Mouse (Mus musculus) MEL (cell line): ENCODE results near the gene 9830107B12Rik. TPM values are rescaled to one million over a fixed set of nuclear protein-coding genes. Genes with fewer than 3 reads are reported as not detected.

Experiments used
- DNase-seq: peaks from one replicate; pipeline ENCODE4 v3.0.0; 2011; ENCODE audit warnings: low read depth, low spot score
- H3K27ac ChIP-seq: 2 replicates; pipeline ENCODE4 v1.5.1; 2012; ENCODE audit warnings: low read depth, mild to moderate bottlenecking, control low read depth, low read length, moderate library complexity; ENCODE audit not compliant: control insufficient read depth
- H3K27me3 ChIP-seq, 2 experiments: fragments of 150-350 bp in 1 of 2; sonication (generic) in 1 of 2; 2 replicates each; pipeline ENCODE4 v1.6.1; 2012; ENCODE audit warnings: low read length in 2 of 2, mild to moderate bottlenecking in 2 of 2, improper control_type of control experiment in 1 of 2, moderate library complexity in 1 of 2; ENCODE audit not compliant: insufficient read depth in 2 of 2, control insufficient read depth in 1 of 2
- H3K36me3 ChIP-seq, 2 experiments: 2 replicates each; pipeline ENCODE4 v1.6.1; 2012 to 2014; ENCODE audit warnings: low read length in 2 of 2, improper control_type of control experiment in 1 of 2, inconsistent platforms in 1 of 2, mild to moderate bottlenecking in 1 of 2; ENCODE audit not compliant: insufficient read depth in 2 of 2, control insufficient read depth in 1 of 2
- H3K4me1 ChIP-seq, 2 experiments: fragments of 150-350 bp in 1 of 2; sonication (generic) in 1 of 2; 2 replicates each; pipeline ENCODE4 v1.6.1; 2012; ENCODE audit warnings: low read length in 2 of 2, improper control_type of control experiment in 1 of 2, mild to moderate bottlenecking in 1 of 2; ENCODE audit not compliant: insufficient read depth in 2 of 2, control insufficient read depth in 1 of 2
- H3K4me3 ChIP-seq, 2 experiments: fragments of 150-350 bp in 1 of 2; sonication (generic) in 1 of 2; 2 replicates each; pipeline ENCODE4 v1.5.1; 2012; ENCODE audit warnings: low read depth in 2 of 2, low read length in 2 of 2, mild to moderate bottlenecking in 2 of 2, moderate library complexity in 2 of 2, control low read depth in 1 of 2, improper control_type of control experiment in 1 of 2; ENCODE audit not compliant: control insufficient read depth in 1 of 2, insufficient read depth in 1 of 2
- H3K79me2 ChIP-seq: 2 replicates; pipeline ENCODE4 v1.6.1; 2012; ENCODE audit warnings: mild to moderate bottlenecking, low read length, moderate library complexity; ENCODE audit not compliant: control insufficient read depth, poor library complexity, insufficient read depth
- H3K9ac ChIP-seq: 2 replicates; pipeline ENCODE4 v1.6.1; 2012; ENCODE audit warnings: low read depth, mild to moderate bottlenecking, control low read depth, low read length, moderate library complexity; ENCODE audit not compliant: control insufficient read depth, poor library complexity, severe bottlenecking
- H3K9me3 ChIP-seq: fragments of 150-350 bp; sonication (generic); replicated peaks from 2 replicates; pipeline ENCODE4 v1.6.1; 2012; ENCODE audit warnings: mild to moderate bottlenecking, low read length, improper control_type of control experiment, moderate library complexity; ENCODE audit not compliant: insufficient read depth
- BHLHE40 ChIP-seq: IDR thresholded peaks from 2 replicates; pipeline ENCODE4 v1.6.1; 2012; ENCODE audit warnings: low read depth, mild to moderate bottlenecking, inconsistent platforms, low read length, improper control_type of control experiment, borderline replicate concordance
- ELF1 ChIP-seq: IDR thresholded peaks from 2 replicates; pipeline ENCODE4 v1.6.1; 2014; ENCODE audit warnings: low read depth, mild to moderate bottlenecking, inconsistent platforms, low read length, improper control_type of control experiment, moderate library complexity
- EP300 ChIP-seq, 2 experiments: IDR thresholded peaks; 2 replicates each; pipeline ENCODE4 v1.6.1; 2011; ENCODE audit warnings: improper control_type of control experiment in 2 of 2, low read length in 2 of 2, low read depth in 1 of 2, mild to moderate bottlenecking in 1 of 2
- ETS1 ChIP-seq: IDR thresholded peaks from 2 replicates; pipeline ENCODE4 v1.6.1; 2012; ENCODE audit warnings: low read depth, mild to moderate bottlenecking, inconsistent platforms, low read length, improper control_type of control experiment, moderate library complexity
- GABPA ChIP-seq: IDR thresholded peaks from 2 replicates; pipeline ENCODE4 v1.6.1; 2012; ENCODE audit warnings: low read depth, mild to moderate bottlenecking, inconsistent platforms, low read length, improper control_type of control experiment, moderate library complexity
- GATA1 ChIP-seq: IDR thresholded peaks from 2 replicates; pipeline ENCODE4 v1.6.1; 2011; ENCODE audit warnings: low read depth, low read length, improper control_type of control experiment
- JUND ChIP-seq: IDR thresholded peaks from 2 replicates; pipeline ENCODE4 v1.6.1; 2011; ENCODE audit warnings: low read depth, mild to moderate bottlenecking, improper control_type of control experiment, low read length
- KAT2A ChIP-seq: conservative IDR thresholded peaks from 2 replicates; pipeline ENCODE4 v1.6.1; 2012; ENCODE audit warnings: low read depth, low read length, improper control_type of control experiment, inconsistent platforms
- MAX ChIP-seq: IDR thresholded peaks from 2 replicates; pipeline ENCODE4 v1.6.1; 2011; ENCODE audit warnings: low read length, improper control_type of control experiment
- MEF2A ChIP-seq: IDR thresholded peaks from 2 replicates; pipeline ENCODE4 v1.6.1; 2014; ENCODE audit warnings: low read depth, mild to moderate bottlenecking, inconsistent platforms, low read length, improper control_type of control experiment; ENCODE audit not compliant: poor library complexity, insufficient replicate concordance, severe bottlenecking; ENCODE audit errors: extremely low read depth
- MXI1 ChIP-seq: IDR thresholded peaks from 2 replicates; pipeline ENCODE4 v1.6.1; 2011; ENCODE audit warnings: mild to moderate bottlenecking, low read depth, low read length, improper control_type of control experiment
- MYC ChIP-seq: IDR thresholded peaks from 2 replicates; pipeline ENCODE4 v1.6.1; 2011; ENCODE audit warnings: low read depth, mild to moderate bottlenecking, low read length, improper control_type of control experiment, moderate library complexity
- POLR2AphosphoS5 ChIP-seq: IDR thresholded peaks from 2 replicates; pipeline ENCODE4 v1.6.1; 2012; ENCODE audit warnings: low read depth, borderline replicate concordance, mild to moderate bottlenecking, inconsistent platforms, low read length, moderate library complexity, mixed read lengths
- RCOR1 ChIP-seq: IDR thresholded peaks from 2 replicates; pipeline ENCODE4 v1.6.1; 2012; ENCODE audit warnings: low read depth, mild to moderate bottlenecking, inconsistent platforms, low read length, improper control_type of control experiment
- TBP ChIP-seq: IDR thresholded peaks from 2 replicates; pipeline ENCODE4 v1.8.0; 2011; ENCODE audit warnings: low read depth, low read length, improper control_type of control experiment
- TCF12 ChIP-seq: IDR thresholded peaks from 2 replicates; pipeline ENCODE4 v1.6.1; 2014; ENCODE audit warnings: low read depth, mild to moderate bottlenecking, inconsistent platforms, low read length, improper control_type of control experiment, moderate library complexity
- UBTF ChIP-seq: IDR thresholded peaks from 2 replicates; pipeline ENCODE4 v1.6.1; 2012; ENCODE audit warnings: low read depth, mild to moderate bottlenecking, inconsistent platforms, low read length, improper control_type of control experiment, moderate library complexity, borderline replicate concordance; ENCODE audit not compliant: insufficient read depth
- USF1 ChIP-seq: IDR thresholded peaks from 2 replicates; pipeline ENCODE4 v1.6.1; 2014; ENCODE audit warnings: low read depth, mild to moderate bottlenecking, inconsistent platforms, low read length, improper control_type of control experiment, moderate library complexity
- ZKSCAN1 ChIP-seq: IDR thresholded peaks from 2 replicates; pipeline ENCODE4 v1.6.1; 2012; ENCODE audit warnings: low read depth, mild to moderate bottlenecking, inconsistent platforms, low read length, improper control_type of control experiment, moderate library complexity
- ZMIZ1 ChIP-seq: IDR thresholded peaks from 2 replicates; pipeline ENCODE4 v1.6.1; 2012; ENCODE audit warnings: low read depth, mild to moderate bottlenecking, inconsistent platforms, low read length, improper control_type of control experiment, moderate library complexity
- ZNF384 ChIP-seq: IDR thresholded peaks from 2 replicates; pipeline ENCODE4 v1.6.1; 2012; ENCODE audit warnings: low read depth, mild to moderate bottlenecking, inconsistent platforms, low read length, improper control_type of control experiment
- polyA plus RNA-seq, 2 experiments: library from polyadenylated mRNA; stranded (reverse) in 1 of 2; unstranded in 1 of 2; fragments of >175 nt in 1 of 2; fragments of >200 nt in 1 of 2; gene quantifications; 2 replicates each; pipeline versions ENCODE4 v1.2.1 to v1.2.4; 2012; ENCODE audit warnings: low replicate concordance in 2 of 2, low read depth in 1 of 2; ENCODE audit not compliant: insufficient read length in 2 of 2, insufficient read depth in 1 of 2, missing spikeins in 1 of 2
- total RNA-seq: library from RNA; depleted of rRNA; stranded (reverse); fragments of 300-350 nt; gene quantifications from 2 replicates; pipeline ENCODE4 v1.2.3, GENCODE M21; 2012

9830107B12Rik gene
- total and polyA plus RNA-seq, 3 experiments: not detected

GRCm38 (mm10) chr17:48097743-48098527, 48.1 kb downstream of the 9830107B12Rik start:
- Histone ChIP-seq H3K79me2 (no peaks in the 10 kb centered on the region), H3K4me1 (no peaks in the 10 kb centered on the region), H3K36me3 (no peaks in the 10 kb centered on the region), H3K27me3 (0 out of 4 replicates have a peak, but pooled peaks cover 0 to under 1% of the 10 kb centered on the region in 2 experiments), H3K27ac (no peak overlapping the region), H3K4me3 (no peak overlapping the region), H3K9ac (no peak overlapping the region), H3K9me3 (no peaks in the 10 kb centered on the region)
- no peak for DNase-seq
- no peak for TF ChIP-seq EP300 (IDR thresholded peaks at IDR 0.05; ENCODE audit: low read depth in 1 of 2, low read length in 2 of 2)
- no peak for TF ChIP-seq TCF12
- no peak for TF ChIP-seq POLR2AphosphoS5
- no peak for TF ChIP-seq RCOR1
- TF ChIP-seq BHLHE40: no peak
- TF ChIP-seq GATA1: no peak
- TF ChIP-seq UBTF: no peak

GRCm38 (mm10) chr17:48097011-48097742, 48.9 kb downstream of the 9830107B12Rik start:
- H3K27ac ChIP-seq: no peak overlapping the region
- no peak overlapping the region for H3K4me3 ChIP-seq
- H3K9ac ChIP-seq: no peak overlapping the region
- H3K27me3 ChIP-seq: no peaks in the 10 kb centered on the region
- H3K4me1 ChIP-seq: no peaks in the 10 kb centered on the region
- H3K9me3 ChIP-seq: no peaks in the 10 kb centered on the region
- no peak for DNase-seq
- TF ChIP-seq ETS1 (no peak), GABPA (no peak), JUND (no peak), UBTF (no peak), ELF1 (no peak), ZKSCAN1 (no peak), MYC (no peak), MEF2A (no peak), KAT2A (no peak), MAX (no peak), USF1 (no peak), TBP (no peak), TCF12 (no peak), ZNF384 (no peak), ZMIZ1 (no peak), MXI1 (no peak)
- no peaks in the 10 kb centered on the region for H3K79me2 ChIP-seq
- no peaks in the 10 kb centered on the region for H3K36me3 ChIP-seq
